Mouse (Mus musculus) lung, embryonic 14.5 days (tissue): Measurements from ENCODE around the gene Pkn2. TPM values are rescaled to one million over a fixed set of nuclear protein-coding genes. Genes with fewer than 3 reads are reported as not detected.

Experiments
- ATAC-seq: fragments of 200-750 bp; cut with Nextera tagmentation; 2 replicates; pipeline ENCODE4 v1.8.0; 2017; ENCODE audit warnings: mild to moderate bottlenecking, moderate TSS enrichment, moderate library complexity; ENCODE audit not compliant: insufficient read depth
- DNase-seq: peaks from one replicate; pipeline ENCODE4 v3.0.0-alpha.2; 2015
- H3K27ac ChIP-seq: fragments of 300-500 bp; sonication (generic); 2 replicates; pipeline ENCODE4 v1.5.1; 2014; ENCODE audit warnings: low read depth, mild to moderate bottlenecking, moderate library complexity
- H3K27me3 ChIP-seq: fragments of 300-500 bp; sonication (generic); 2 replicates; pipeline ENCODE4 v1.6.1; 2014; ENCODE audit warnings: low read length, control low read depth; ENCODE audit not compliant: insufficient read depth
- H3K36me3 ChIP-seq: fragments of 300-500 bp; sonication (generic); 2 replicates; pipeline ENCODE4 v1.6.1; 2014; ENCODE audit warnings: control low read depth; ENCODE audit not compliant: insufficient read depth
- H3K4me1 ChIP-seq: fragments of 300-500 bp; sonication (generic); 2 replicates; pipeline ENCODE4 v1.6.1; 2014; ENCODE audit warnings: antibody characterized with exemption, control low read depth; ENCODE audit not compliant: insufficient read depth
- H3K4me2 ChIP-seq: fragments of 300-500 bp; sonication (generic); 2 replicates; pipeline ENCODE4 v1.6.1; 2014; ENCODE audit warnings: mild to moderate bottlenecking
- H3K4me3 ChIP-seq: fragments of 300-500 bp; sonication (generic); 2 replicates; pipeline ENCODE4 v1.5.1; 2014; ENCODE audit warnings: low read depth, low read length
- H3K9ac ChIP-seq: fragments of 300-500 bp; sonication (generic); 2 replicates; pipeline ENCODE4 v1.6.1; 2014
- H3K9me3 ChIP-seq: fragments of 300-500 bp; sonication (generic); 2 replicates; pipeline ENCODE4 v1.6.1; 2016; ENCODE audit warnings: low read depth, low read length, control low read depth
- CTCF ChIP-seq: IDR thresholded peaks from 2 replicates; pipeline ENCODE4 v1.5.1; 2016; ENCODE audit warnings: antibody characterized with exemption, low read depth
- WGBS: fragments of 180-500 bp; shearing (Covaris S2); extraction: QIAGEN DNeasy Blood & Tissue Kit; methylation state at CpG from one replicate; pipeline ENCODE4 v1.1.7; 2014; 5-methylcytosine and 5-hydroxymethylcytosine counted together
- polyA plus RNA-seq: library from polyadenylated mRNA; unstranded; fragments of >200 nt; fragmentation: Nextera tagmentation; extraction: Ambion mirVana; gene quantifications from 2 replicates; pipeline ENCODE4 v1.2.1, GENCODE M21; 2014

The Pkn2 gene
- polyA plus RNA-seq, 1 experiment from 2014 or later, result 56.8 TPM

GRCm38 (mm10) chr3:142795587-142795986 lies 86.2 kb downstream of the Pkn2 start:
- H3K9ac ChIP-seq, result no peak overlapping the region
- WGBS, result 96% methylated on average over 3 of the region's 3 CpGs
- H3K36me3 ChIP-seq, result peaks cover 72% of the 10 kb centered on the region

GRCm38 (mm10) chr3:142786423-142787072 lies 95.3 kb downstream of the Pkn2 start:
- H3K9ac ChIP-seq, result no peak overlapping the region
- H3K9me3 ChIP-seq, result no peaks in the 10 kb centered on the region
- H3K36me3 ChIP-seq, result peaks cover 68% of the 10 kb centered on the region
- no peak overlapping the region for H3K27ac ChIP-seq
- no peaks in the 10 kb centered on the region for H3K4me1 ChIP-seq
- DNase-seq (no peak), ATAC-seq (no peak)
- no peak overlapping the region for H3K4me2 ChIP-seq
- 69% methylated on average over 2 of the region's 2 CpGs for WGBS
- H3K27me3 ChIP-seq, result no peaks in the 10 kb centered on the region
- TF ChIP-seq CTCF, result no peak
- no peak overlapping the region for H3K4me3 ChIP-seq

More at GRCm38 (mm10) chr3:142795587-142795986, 86.2 kb downstream of the Pkn2 start:
- H3K4me2 ChIP-seq, result no peak overlapping the region
- H3K4me3 ChIP-seq, result no peak overlapping the region
- H3K27ac ChIP-seq, result no peak overlapping the region
- no peaks in the 10 kb centered on the region for H3K27me3 ChIP-seq
- TF ChIP-seq CTCF, result no peak
- no peaks in the 10 kb centered on the region for H3K9me3 ChIP-seq
- H3K4me1 ChIP-seq, result no peaks in the 10 kb centered on the region
- DNase-seq (no peak), ATAC-seq (no peak)

GRCm38 (mm10) chr3:142777227-142777626 lies 104.6 kb downstream of the Pkn2 start:
- ATAC-seq (no peak), DNase-seq (no peak)
- Histone ChIP-seq H3K9me3 (no peaks in the 10 kb centered on the region), H3K9ac (no peak overlapping the region), H3K4me3 (no peak overlapping the region), H3K27ac (no peak overlapping the region), H3K4me1 (no peaks in the 10 kb centered on the region), H3K36me3 (peaks cover 65% of the 10 kb centered on the region), H3K27me3 (no peaks in the 10 kb centered on the region), H3K4me2 (no peak overlapping the region)
- no peak for TF ChIP-seq CTCF
- WGBS, result 72% methylated on average over 3 of the region's 3 CpGs

DNA sequence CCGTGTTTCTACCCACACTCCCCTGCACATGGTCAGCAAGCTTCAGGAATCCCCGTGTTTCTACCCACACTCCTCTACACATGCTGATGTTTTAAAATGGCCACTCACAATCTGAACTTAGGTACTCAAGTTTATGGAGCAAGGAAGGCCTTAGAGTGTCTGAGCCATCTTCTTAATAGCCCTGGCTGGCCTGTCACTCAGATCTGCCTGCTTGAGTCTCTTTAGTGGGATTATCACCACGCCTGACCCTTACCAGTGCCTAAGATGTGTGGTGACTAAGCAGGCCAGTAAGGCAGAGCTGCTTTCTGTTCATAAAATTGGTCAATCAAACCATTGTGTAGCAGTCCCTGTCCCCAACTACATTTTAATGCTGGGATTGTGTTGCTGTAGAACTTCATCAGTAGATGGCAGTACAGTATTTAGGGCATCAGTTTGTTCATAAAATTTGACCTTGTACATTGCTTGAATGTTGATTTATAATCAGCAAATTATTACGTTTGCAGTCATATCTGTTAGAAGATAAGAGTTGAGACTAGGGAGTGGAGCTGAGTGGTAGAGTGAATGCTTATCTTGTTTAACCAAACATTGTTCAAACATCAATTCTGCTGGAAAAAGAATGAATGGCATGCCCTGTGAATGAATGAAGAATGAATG lies 108.1 kb downstream of the Pkn2 start:
- H3K4me2 ChIP-seq, result no peak overlapping the region
- H3K27ac ChIP-seq, result no peak overlapping the region
- no peaks in the 10 kb centered on the region for H3K27me3 ChIP-seq
- H3K4me3 ChIP-seq, result no peak overlapping the region
- H3K9me3 ChIP-seq, result no peaks in the 10 kb centered on the region
- H3K36me3 ChIP-seq, result peaks cover 34% of the 10 kb centered on the region
- ATAC-seq, result peak; percentile 35; the same call in 1 of the 2 replicates
- no peaks in the 10 kb centered on the region for H3K4me1 ChIP-seq
- TF ChIP-seq CTCF, result peak; percentile 30; the same call in 1 of the 2 replicates
- H3K9ac ChIP-seq, result no peak overlapping the region
- WGBS, result 45% methylated on average over 4 of the region's 4 CpGs
- DNase-seq, result no peak

DNA sequence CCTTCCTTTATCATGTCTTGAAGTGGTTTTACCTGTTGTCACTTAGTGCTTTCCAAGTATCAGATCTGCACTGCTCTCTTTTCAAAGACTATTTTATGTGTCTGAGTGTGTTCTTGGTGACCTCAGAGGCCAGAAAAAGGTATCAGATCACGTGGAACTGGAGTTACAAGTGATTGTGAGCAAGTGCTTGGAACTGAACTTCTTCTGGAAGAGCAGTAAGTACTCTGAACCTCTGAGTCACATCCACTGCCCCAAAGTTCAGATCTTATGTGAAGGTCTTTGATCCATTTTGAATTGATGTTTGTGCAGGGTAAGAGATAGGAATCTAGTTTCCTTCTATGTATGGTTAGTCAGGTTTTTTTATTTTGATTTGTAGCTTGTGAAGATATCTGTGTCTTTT lies 111.3 kb downstream of the Pkn2 start:
- no peak for ATAC-seq
- no peak overlapping the region for H3K4me3 ChIP-seq
- WGBS, result 45% methylated on average over 1 of the region's 1 CpGs
- no peaks in the 10 kb centered on the region for H3K4me1 ChIP-seq
- H3K9me3 ChIP-seq, result no peaks in the 10 kb centered on the region
- no peak for DNase-seq
- H3K9ac ChIP-seq, result no peak overlapping the region
- no peak for TF ChIP-seq CTCF
- no peaks in the 10 kb centered on the region for H3K27me3 ChIP-seq
- H3K36me3 ChIP-seq, result peaks cover 19% of the 10 kb centered on the region
- no peak overlapping the region for H3K27ac ChIP-seq
- H3K4me2 ChIP-seq, result no peak overlapping the region

DNA sequence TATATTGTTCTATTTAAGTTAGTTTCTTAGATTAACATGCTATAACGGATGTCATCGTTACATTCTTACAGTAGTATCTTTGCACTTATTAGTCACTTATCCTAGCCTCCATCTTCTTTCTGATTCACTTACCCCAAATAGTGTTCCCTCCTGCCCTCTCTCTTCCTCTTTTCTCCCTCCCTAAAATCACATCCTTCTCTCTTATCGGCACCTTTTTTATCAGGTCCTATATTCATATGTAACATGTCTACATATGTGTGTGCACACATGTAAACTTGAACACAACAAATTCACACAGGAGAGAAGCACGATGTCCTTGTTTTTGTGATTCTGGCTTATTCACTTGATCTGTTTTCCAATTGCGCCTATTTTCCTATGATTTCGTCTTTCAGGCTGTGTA lies 113.3 kb downstream of the Pkn2 start:
- DNase-seq (no peak), ATAC-seq (no peak)
- TF ChIP-seq CTCF, result no peak
- H3K9ac ChIP-seq, result no peak overlapping the region
- H3K4me1 ChIP-seq, result no peaks in the 10 kb centered on the region
- no peak overlapping the region for H3K4me2 ChIP-seq
- WGBS, result 93% methylated on average over 6 of the region's 6 CpGs
- peaks cover 15% of the 10 kb centered on the region; the same call in 1 of the 2 replicates for H3K36me3 ChIP-seq
- no peaks in the 10 kb centered on the region for H3K27me3 ChIP-seq
- H3K27ac ChIP-seq, result no peak overlapping the region
- H3K4me3 ChIP-seq, result no peak overlapping the region
- no peaks in the 10 kb centered on the region for H3K9me3 ChIP-seq

DNA sequence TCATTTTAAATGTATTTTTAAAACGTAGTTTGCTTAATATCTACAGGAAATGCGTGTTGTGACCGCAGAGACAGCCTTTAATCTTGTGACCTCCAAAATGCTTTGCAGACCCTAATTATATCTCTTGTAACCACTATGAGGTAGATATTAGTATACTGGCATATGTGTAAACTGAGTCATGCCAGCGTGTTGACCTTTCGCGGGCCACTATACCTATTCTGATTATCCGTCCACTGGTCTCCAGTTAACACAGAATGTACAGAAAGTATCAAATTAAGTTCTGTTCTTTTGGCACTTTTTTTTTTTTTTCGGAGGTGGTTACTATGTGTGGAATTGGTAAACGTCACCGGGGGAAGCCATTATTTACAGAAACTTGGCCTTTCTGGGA lies 116.0 kb downstream of the Pkn2 start:
- H3K9me3 ChIP-seq, result no peaks in the 10 kb centered on the region
- no peak overlapping the region for H3K27ac ChIP-seq
- no peaks in the 10 kb centered on the region for H3K4me1 ChIP-seq
- ATAC-seq, result no peak
- peak overlapping the region; percentile 95 for H3K9ac ChIP-seq
- DNase-seq, result peak; percentile 41
- H3K4me2 ChIP-seq, result peak overlapping the region; percentile 87
- H3K4me3 ChIP-seq, result peak overlapping the region; percentile 92
- 11% methylated on average over 10 of the region's 10 CpGs for WGBS
- H3K27me3 ChIP-seq, result no peaks in the 10 kb centered on the region
- no peak for TF ChIP-seq CTCF
- H3K36me3 ChIP-seq, result no peaks in the 10 kb centered on the region
